Mouse (Mus musculus) lung, adult 2 months (tissue): ENCODE results near the gene Selenbp1.
"Not testable (repeated sequence)": the region's sequence is repeated elsewhere in the genome, so short reads cannot be mapped to it uniquely, and the experiment has no call there.

Source experiments
- CTCF ChIP-seq: fragments of 200-500 bp; IDR thresholded peaks from 2 replicates; pipeline ENCODE4 v1.5.1; 2011; ENCODE audit warnings: mild to moderate bottlenecking, low read length, control low read depth; ENCODE audit not compliant: insufficient read depth
- POLR2A ChIP-seq: fragments of 200-500 bp; IDR thresholded peaks from 2 replicates; pipeline ENCODE4 v1.6.1; 2011; ENCODE audit warnings: low read depth, mild to moderate bottlenecking, control low read depth, low read length, borderline replicate concordance; ENCODE audit errors: extremely low read depth

GRCm38 (mm10) chr3:94931427-94932082 lies 1.3 kb upstream of the Selenbp1 start:
- not testable (repeated sequence) for TF ChIP-seq CTCF, POLR2A
